Mouse (Mus musculus) cerebellum, adult 18-20 months (tissue): ENCODE results near the gene Idnk.

Experiments
- DNase-seq, 2 experiments: peaks; one replicate each; pipeline ENCODE4 v3.0.0; 2021

Gene Idnk

GRCm38 (mm10) chr13:58194908-58195307 is 37.5 kb downstream of the Idnk start:
- DNase-seq: no peak

- DNase-seq: no peak
Observed at GRCm38 (mm10) chr13:58197211-58197610, 39.8 kb downstream of the Idnk start.

- no peak for DNase-seq
Observed at GRCm38 (mm10) chr13:58197981-58198640, 40.7 kb downstream of the Idnk start.

GRCm38 (mm10) chr13:58201343-58201742 is 43.9 kb downstream of the Idnk start:
- no peak for DNase-seq

GRCm38 (mm10) chr13:58201908-58202307 is 44.5 kb downstream of the Idnk start:
- no peak for DNase-seq

- peak; percentile 72 to 77 for DNase-seq
Observed at GRCm38 (mm10) chr13:58202903-58203302, 45.5 kb downstream of the Idnk start.

DNA sequence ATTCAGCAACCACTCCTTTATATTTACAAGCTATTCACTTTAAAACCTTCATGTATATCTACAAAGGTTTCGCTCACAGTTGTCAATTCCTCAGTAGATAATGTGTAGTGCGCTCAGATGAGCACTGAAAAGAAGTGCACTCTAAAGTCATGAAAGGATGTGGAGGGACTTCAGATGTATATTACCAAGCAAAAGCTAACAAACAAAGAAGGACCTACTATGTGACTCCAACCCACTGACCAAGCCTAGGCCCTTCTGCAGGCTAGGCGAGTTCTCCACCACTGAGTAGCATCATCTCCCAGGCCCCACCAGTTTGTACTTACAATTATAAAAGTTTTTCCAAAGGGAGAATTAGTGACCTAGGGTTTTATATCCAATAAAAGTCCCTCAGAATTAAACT is 46.8 kb downstream of the Idnk start:
- DNase-seq: no peak

- no peak for DNase-seq
Observed at GRCm38 (mm10) chr13:58204986-58205385, 47.5 kb downstream of the Idnk start.

- DNase-seq: no peak
Observed at GRCm38 (mm10) chr13:58206084-58206483, 48.6 kb downstream of the Idnk start.

DNA sequence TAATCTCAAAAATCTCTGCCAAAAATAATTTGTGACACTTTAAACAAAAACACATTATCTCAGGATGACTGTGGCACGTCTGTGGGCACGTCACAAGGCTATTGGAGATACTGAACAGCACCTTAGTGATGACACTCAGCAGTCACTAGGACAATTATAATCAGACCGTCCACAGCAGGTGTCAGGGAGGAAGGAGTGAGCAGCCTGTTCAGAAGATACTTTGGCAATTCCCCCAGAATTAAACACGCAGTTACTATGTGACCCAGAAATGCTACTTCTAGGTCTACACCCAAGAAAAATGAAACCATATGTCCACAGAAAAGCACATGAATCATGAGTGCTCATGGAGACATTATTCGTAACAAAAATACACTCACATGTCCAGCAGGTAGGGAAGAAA is 53.0 kb downstream of the Idnk start:
- DNase-seq: peak; percentile 65 to 80

DNA sequence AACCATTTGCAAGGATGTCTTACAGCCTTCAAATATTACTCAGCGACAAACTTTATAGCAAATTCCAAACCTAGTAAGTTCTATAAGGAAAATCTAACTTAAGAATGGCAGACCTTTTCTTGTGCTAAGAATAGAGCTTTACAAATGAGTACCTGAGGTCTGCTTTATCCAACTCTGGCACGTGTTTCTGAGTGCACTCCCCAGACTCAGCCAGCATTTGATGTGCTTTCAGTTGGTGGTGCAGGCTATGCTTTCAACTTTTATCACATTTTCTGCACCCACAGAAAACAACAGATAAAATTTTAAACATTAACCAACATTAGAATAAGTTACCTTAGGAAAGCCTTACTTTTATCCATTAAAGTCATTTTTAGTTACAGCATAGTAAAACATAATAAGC is 55.1 kb downstream of the Idnk start:
- no peak for DNase-seq

DNA sequence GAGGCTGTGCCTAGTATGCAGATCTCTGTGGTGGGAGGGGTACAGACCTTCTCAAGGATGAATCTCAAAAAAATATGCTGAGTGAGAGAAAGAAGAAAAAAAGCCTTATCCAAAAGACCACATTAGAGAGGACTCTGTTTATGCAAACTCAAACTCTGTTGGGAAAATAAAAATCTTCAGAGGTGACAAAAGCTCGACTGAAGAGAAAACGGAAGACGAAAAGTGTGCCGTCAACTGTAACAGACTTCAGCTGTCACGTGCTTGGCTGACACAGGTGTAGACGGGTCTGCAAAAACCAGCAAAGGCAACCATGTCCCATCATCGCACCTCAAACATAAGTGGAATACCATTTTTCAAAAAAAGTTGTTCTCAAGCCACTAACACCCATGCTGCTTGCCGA is 56.4 kb downstream of the Idnk start:
- DNase-seq: no peak
